Mouse (Mus musculus): ENCODE results near the gene Itgb5. TPM values are rescaled to one million over a fixed set of nuclear protein-coding genes. Genes with fewer than 3 reads are reported as not detected.

Gene Itgb5
- total and polyA plus RNA-seq, 3 experiments: 0.85 to 20.1 (median 1.8) TPM

DNA sequence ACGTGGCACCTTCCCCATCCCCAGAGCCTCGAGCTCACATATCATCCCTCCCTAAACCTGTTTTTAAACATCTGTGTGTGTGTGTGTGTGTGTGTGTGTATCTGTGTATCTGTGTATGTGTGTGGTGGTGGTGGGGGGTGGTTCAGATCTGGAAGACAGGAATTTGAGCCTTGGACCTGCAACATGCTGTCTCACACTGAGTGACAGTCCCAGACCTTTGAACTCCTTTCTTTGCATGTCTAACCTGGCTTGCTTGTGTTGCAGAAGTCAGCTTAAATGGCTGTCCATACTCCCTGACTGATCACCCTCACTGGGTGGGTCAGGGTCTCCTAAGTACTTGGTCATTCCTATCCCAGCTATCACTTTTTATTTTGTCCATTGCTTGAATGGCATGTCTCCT, 58.5 kb downstream of the Itgb5 start:
- Histone ChIP-seq H3K27me3 (replicated peaks) (no peaks in the 10 kb centered on the region), H3K27ac (ENCODE audit: insufficient read depth, low read depth) (no peak overlapping the region), H3K9ac (ENCODE audit: insufficient read depth, low read depth) (no peak overlapping the region), H3K36me3 (replicated peaks in 1 of 2; ENCODE audit: control insufficient read depth in 1 of 2, insufficient read depth in 1 of 2, low read length in 1 of 2) (no peaks in the 10 kb centered on the region), H3K4me3 (replicated peaks in 1 of 3; ENCODE audit: low read depth in 2 of 3, low read length in 2 of 3, poor library complexity in 1 of 3) (no peak overlapping the region), H3K79me2 (replicated peaks; ENCODE audit: control insufficient read depth, extremely low read depth, insufficient read depth, poor library complexity, severe bottlenecking) (no peaks in the 10 kb centered on the region), H3K9me3 (replicated peaks; ENCODE audit: low read length) (no peaks in the 10 kb centered on the region), H3K4me2 (ENCODE audit: insufficient read depth, low read depth, poor library complexity, severe bottlenecking) (no peak overlapping the region), H3K4me1 (ENCODE audit: control insufficient read depth in 1 of 2, insufficient read depth in 2 of 2) (peaks cover 0 to 7% of the 10 kb centered on the region in 2 experiments; a peak in 1 of 4 replicates)
- in situ Hi-C loops (cut with MboI; ENCODE audit: low pct_ligation_motif_present, low pct_unique_long_range_greater_than_20kb, low sequenced_read_pairs): no loop called here
- TF ChIP-seq PAX5 (IDR thresholded peaks at IDR 0.05; ENCODE audit: low read length) (no peak), ELF1 (IDR thresholded peaks at IDR 0.05; ENCODE audit: low read depth, low read length) (no peak), MXI1 (IDR thresholded peaks at IDR 0.05; ENCODE audit: low read depth, low read length) (no peak), JUND (conservative IDR thresholded peaks at IDR 0.05; ENCODE audit: low read depth, low read length) (no peak), E2F4 (IDR thresholded peaks at IDR 0.05; ENCODE audit: insufficient replicate concordance, low read depth, low read length) (no peak), JUN (IDR thresholded peaks at IDR 0.05; ENCODE audit: insufficient read depth, low read depth, low read length) (no peak), NRF1 (IDR thresholded peaks at IDR 0.05; ENCODE audit: low read depth, low read length) (no peak), USF1 (IDR thresholded peaks at IDR 0.05; ENCODE audit: low read depth, low read length) (no peak), HCFC1 (IDR thresholded peaks at IDR 0.05; ENCODE audit: low read depth, low read length) (no peak), MEF2A (IDR thresholded peaks at IDR 0.05; ENCODE audit: borderline replicate concordance, low read depth, low read length) (no peak), RCOR1 (conservative IDR thresholded peaks at IDR 0.05; ENCODE audit: low read depth, low read length) (no peak), ZNF384 (IDR thresholded peaks at IDR 0.05; ENCODE audit: low read depth, low read length) (no peak), CTCF (conservative IDR thresholded peaks at IDR 0.05 in 1 of 2, IDR thresholded peaks at IDR 0.05 in 1 of 2; ENCODE audit: low read depth in 2 of 2, low read length in 2 of 2) (no peak), ETS1 (conservative IDR thresholded peaks at IDR 0.05; ENCODE audit: low read depth, low read length) (no peak), MAZ (IDR thresholded peaks at IDR 0.05; ENCODE audit: low read depth, low read length) (no peak)
- DNase-seq (ENCODE audit: extremely low read depth): no peak
- dilution Hi-C loops (cut with MboI; ENCODE audit: extremely low pct_ligation_motif_present, extremely low pct_unique_long_range_greater_than_20kb, low sequenced_read_pairs): no loop called here

GRCm38 (mm10) chr16:33889000-33889607, 59.6 kb downstream of the Itgb5 start:
- Histone ChIP-seq H3K4me3 (replicated peaks in 1 of 3; ENCODE audit: low read depth in 2 of 3, low read length in 2 of 3, poor library complexity in 1 of 3) (no peak overlapping the region), H3K27me3 (replicated peaks) (no peaks in the 10 kb centered on the region), H3K9me3 (replicated peaks; ENCODE audit: low read length) (no peaks in the 10 kb centered on the region), H3K4me1 (ENCODE audit: control insufficient read depth in 1 of 2, insufficient read depth in 2 of 2) (peaks cover 0 to 11% of the 10 kb centered on the region in 2 experiments; a peak in 1 of 4 replicates), H3K36me3 (replicated peaks in 1 of 2; ENCODE audit: control insufficient read depth in 1 of 2, insufficient read depth in 1 of 2, low read length in 1 of 2) (no peaks in the 10 kb centered on the region), H3K27ac (ENCODE audit: insufficient read depth, low read depth) (no peak overlapping the region), H3K79me2 (replicated peaks; ENCODE audit: control insufficient read depth, extremely low read depth, insufficient read depth, poor library complexity, severe bottlenecking) (no peaks in the 10 kb centered on the region), H3K4me2 (ENCODE audit: insufficient read depth, low read depth, poor library complexity, severe bottlenecking) (no peak overlapping the region), H3K9ac (ENCODE audit: insufficient read depth, low read depth) (no peak overlapping the region)
- DNase-seq (ENCODE audit: extremely low read depth): no peak
- in situ Hi-C loops (cut with MboI; ENCODE audit: low pct_ligation_motif_present, low pct_unique_long_range_greater_than_20kb, low sequenced_read_pairs) (no loop called here), dilution Hi-C loops (cut with MboI; ENCODE audit: extremely low pct_ligation_motif_present, extremely low pct_unique_long_range_greater_than_20kb, low sequenced_read_pairs) (no loop called here)
- TF ChIP-seq IRF4 (IDR thresholded peaks at IDR 0.05; ENCODE audit: low read depth, low read length): no peak
- TF ChIP-seq MEF2A (IDR thresholded peaks at IDR 0.05; ENCODE audit: borderline replicate concordance, low read depth, low read length): no peak
- no peak for TF ChIP-seq UBTF (IDR thresholded peaks at IDR 0.05; ENCODE audit: low read depth, low read length)
- no peak for TF ChIP-seq NELFE (IDR thresholded peaks at IDR 0.05; ENCODE audit: low read depth, low read length)
- no peak for TF ChIP-seq MAFK (IDR thresholded peaks at IDR 0.05; ENCODE audit: insufficient replicate concordance, low read length)
- TF ChIP-seq NRF1 (IDR thresholded peaks at IDR 0.05; ENCODE audit: low read depth, low read length): no peak
- TF ChIP-seq CHD1 (IDR thresholded peaks at IDR 0.05; ENCODE audit: low read depth, low read length): no peak

All from CH12.LX (cell line).